Mouse (Mus musculus): ENCODE measurements at regions not wholly inside any gene's neighbourhood (a gene's known extent, or its start where the extent isn't known, plus 50 kb on each side); places are given as distances from the start of the nearest gene placed in this dataset.
A peak's percentile ranks its signal among the peaks of the same experiment; 100 is the strongest.

DNA sequence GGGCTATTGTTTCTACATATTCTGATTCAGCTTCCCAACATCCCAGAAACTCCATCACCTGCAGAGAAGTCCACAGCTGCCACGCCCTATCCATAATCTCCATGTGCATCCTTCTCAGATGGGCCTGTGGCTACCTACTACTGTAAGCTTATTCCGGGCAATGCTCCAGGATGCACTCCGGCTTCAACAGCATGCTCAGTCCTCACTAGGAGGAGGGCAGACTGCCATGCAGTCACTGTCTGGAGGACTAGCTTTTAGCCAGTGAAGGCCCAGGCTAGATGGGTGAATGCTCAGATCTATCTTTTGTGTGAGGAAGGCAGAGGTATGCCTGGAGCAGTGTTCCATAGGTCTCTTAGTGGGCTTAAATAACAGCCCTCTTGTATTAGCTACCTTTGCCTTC is 124.7 kb downstream of the Gm19935 start:
- no peak for DNase-seq (ENCODE audit: low spot score)
- TF ChIP-seq CTCF (IDR thresholded peaks at IDR 0.05; ENCODE audit: low read depth): no peak
- ATAC-seq (replicated peaks; ENCODE audit: low FRiP score, low read depth): no peak
- no peaks in the 10 kb centered on the region for H3K27me3 ChIP-seq (ENCODE audit: insufficient read depth, low read length)
- no peaks in the 10 kb centered on the region for H3K9me3 ChIP-seq (replicated peaks; ENCODE audit: low read length)
- no peaks in the 10 kb centered on the region for H3K4me1 ChIP-seq (replicated peaks; ENCODE audit: insufficient read depth, low read length)
- no peaks in the 10 kb centered on the region for H3K36me3 ChIP-seq (ENCODE audit: insufficient read depth, low read length)
- no peak overlapping the region for H3K9ac ChIP-seq (ENCODE audit: low read depth, low read length)
- no peak overlapping the region for H3K4me2 ChIP-seq (ENCODE audit: low read length)
- H3K4me3 ChIP-seq (replicated peaks; ENCODE audit: low read depth, low read length): no peak overlapping the region
- 85% methylated on average over 3 of the region's 3 CpGs for WGBS
- H3K27ac ChIP-seq: no peak overlapping the region

DNA sequence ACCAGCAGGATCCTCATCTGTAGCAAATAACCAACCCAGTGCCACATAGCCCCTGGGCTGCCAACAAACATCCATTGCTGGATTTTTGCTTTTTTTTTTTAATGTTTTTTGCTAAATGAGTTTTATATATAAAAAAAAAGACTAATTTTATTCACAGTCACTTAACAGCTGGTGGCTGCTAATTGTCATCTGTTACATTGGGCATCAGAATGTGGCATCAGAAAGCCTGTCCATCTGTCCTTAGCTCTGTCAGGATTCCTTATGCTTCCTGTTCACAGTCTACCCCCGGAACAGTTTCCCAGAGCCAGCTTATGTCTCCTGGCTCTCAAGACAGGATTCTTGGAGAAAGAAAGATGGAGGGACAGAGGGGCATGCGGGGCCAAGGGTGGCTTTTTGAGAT is 132.1 kb downstream of the Gm19935 start:
- H3K9me3 ChIP-seq (replicated peaks; ENCODE audit: low read length): no peaks in the 10 kb centered on the region
- no peak overlapping the region for H3K27ac ChIP-seq
- WGBS: 98% methylated on average over 2 of the region's 2 CpGs

GRCm38 (mm10) chr8:90670471-90671057 is 146.6 kb downstream of the Gm19935 start:
- no peak for TF ChIP-seq CTCF (IDR thresholded peaks at IDR 0.05; ENCODE audit: low read depth)
- 0 out of 2 replicates have a peak overlapping the region, but pooled peaks have one; percentile 4 for H3K9ac ChIP-seq (ENCODE audit: low read depth, low read length)
- DNase-seq (ENCODE audit: low spot score) (peak; percentile 35), ATAC-seq (replicated peaks; ENCODE audit: low FRiP score, low read depth) (no peak)
- H3K4me1 ChIP-seq (replicated peaks; ENCODE audit: insufficient read depth, low read length): 0 out of 2 replicates have a peak, but pooled peaks cover 3% of the 10 kb centered on the region
- peak overlapping the region; percentile 24; the same call in 1 of the 2 replicates for H3K4me3 ChIP-seq (replicated peaks; ENCODE audit: low read depth, low read length)
- H3K9me3 ChIP-seq (replicated peaks; ENCODE audit: low read length): no peaks in the 10 kb centered on the region
- no peaks in the 10 kb centered on the region for H3K27me3 ChIP-seq (ENCODE audit: insufficient read depth, low read length)
- no peaks in the 10 kb centered on the region for H3K36me3 ChIP-seq (ENCODE audit: insufficient read depth, low read length)
- under 1% methylated on average over 14 of the region's 14 CpGs for WGBS
- no peak overlapping the region for H3K27ac ChIP-seq
- peak overlapping the region; percentile 58 for H3K4me2 ChIP-seq (ENCODE audit: low read length)

More for the DNA sequence above, 132.1 kb downstream of the Gm19935 start:
- Histone ChIP-seq H3K4me3 (replicated peaks; ENCODE audit: low read depth, low read length) (no peak overlapping the region), H3K36me3 (ENCODE audit: insufficient read depth, low read length) (no peaks in the 10 kb centered on the region), H3K27me3 (ENCODE audit: insufficient read depth, low read length) (no peaks in the 10 kb centered on the region), H3K9ac (ENCODE audit: low read depth, low read length) (no peak overlapping the region), H3K4me1 (replicated peaks; ENCODE audit: insufficient read depth, low read length) (no peaks in the 10 kb centered on the region), H3K4me2 (ENCODE audit: low read length) (no peak overlapping the region)
- TF ChIP-seq CTCF (IDR thresholded peaks at IDR 0.05; ENCODE audit: low read depth): no peak
- ATAC-seq (replicated peaks; ENCODE audit: low FRiP score, low read depth) (no peak), DNase-seq (ENCODE audit: low spot score) (no peak)

- no peak for TF ChIP-seq CTCF (IDR thresholded peaks at IDR 0.05; ENCODE audit: low read depth)
- ATAC-seq (replicated peaks; ENCODE audit: low FRiP score, low read depth) (no peak), DNase-seq (ENCODE audit: low spot score) (no peak)
- H3K27me3 ChIP-seq (ENCODE audit: insufficient read depth, low read length): no peaks in the 10 kb centered on the region
- H3K9ac ChIP-seq (ENCODE audit: low read depth, low read length): no peak overlapping the region
- H3K9me3 ChIP-seq (replicated peaks; ENCODE audit: low read length): no peaks in the 10 kb centered on the region
- 0 out of 2 replicates have a peak, but pooled peaks cover 3% of the 10 kb centered on the region for H3K4me1 ChIP-seq (replicated peaks; ENCODE audit: insufficient read depth, low read length)
- H3K36me3 ChIP-seq (ENCODE audit: insufficient read depth, low read length): no peaks in the 10 kb centered on the region
- H3K4me3 ChIP-seq (replicated peaks; ENCODE audit: low read depth, low read length): no peak overlapping the region
- WGBS: 47% methylated on average over 9 of the region's 9 CpGs
- H3K4me2 ChIP-seq (ENCODE audit: low read length): no peak overlapping the region
- no peak overlapping the region for H3K27ac ChIP-seq
Measured at GRCm38 (mm10) chr8:90669396-90669795, 147.8 kb downstream of the Gm19935 start.

- H3K9me3 ChIP-seq (replicated peaks; ENCODE audit: low read length): peaks cover 4% of the 10 kb centered on the region; the same call in 1 of the 2 replicates
- TF ChIP-seq CTCF (IDR thresholded peaks at IDR 0.05; ENCODE audit: low read depth): no peak
- H3K9ac ChIP-seq (ENCODE audit: low read depth, low read length): no peak overlapping the region
- H3K27ac ChIP-seq: no peak overlapping the region
- WGBS: 22% methylated on average over 3 of the region's 3 CpGs
- ATAC-seq (replicated peaks; ENCODE audit: low FRiP score, low read depth) (no peak), DNase-seq (ENCODE audit: low spot score) (no peak)
- H3K27me3 ChIP-seq (ENCODE audit: insufficient read depth, low read length): no peaks in the 10 kb centered on the region
- H3K4me1 ChIP-seq (replicated peaks; ENCODE audit: insufficient read depth, low read length): no peaks in the 10 kb centered on the region
- no peak overlapping the region for H3K4me3 ChIP-seq (replicated peaks; ENCODE audit: low read depth, low read length)
- H3K36me3 ChIP-seq (ENCODE audit: insufficient read depth, low read length): no peaks in the 10 kb centered on the region
- no peak overlapping the region for H3K4me2 ChIP-seq (ENCODE audit: low read length)
Measured at GRCm38 (mm10) chr8:90659066-90659465, 158.1 kb downstream of the Gm19935 start.

DNA sequence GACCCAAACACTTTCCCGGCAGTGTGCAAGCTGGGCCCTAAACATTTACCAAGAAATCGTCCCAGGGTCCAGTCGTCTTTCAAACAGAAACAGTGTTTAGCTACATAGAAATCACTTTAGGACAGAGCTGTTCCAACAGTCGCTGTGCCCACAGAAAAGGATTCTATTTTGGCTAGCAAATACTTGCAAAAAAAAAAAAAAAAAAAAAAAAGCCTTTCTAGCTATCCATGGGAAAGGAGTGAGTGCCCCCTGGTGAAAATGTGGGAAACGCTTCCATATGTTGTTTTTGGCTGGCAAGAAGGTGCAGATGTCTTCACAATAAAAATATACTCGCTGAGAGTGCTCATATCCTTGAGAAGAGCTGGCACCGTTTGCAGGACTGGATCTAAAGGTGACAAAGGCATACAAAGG is 159.5 kb downstream of the Gm19935 start:
- TF ChIP-seq CTCF (IDR thresholded peaks at IDR 0.05; ENCODE audit: low read depth): peak; percentile 78
- no peaks in the 10 kb centered on the region for H3K27me3 ChIP-seq (ENCODE audit: insufficient read depth, low read length)
- no peak overlapping the region for H3K4me2 ChIP-seq (ENCODE audit: low read length)
- ATAC-seq (replicated peaks; ENCODE audit: low FRiP score, low read depth) (no peak), DNase-seq (ENCODE audit: low spot score) (peak; percentile 79)
- 33% methylated on average over 7 of the region's 7 CpGs for WGBS
- no peak overlapping the region for H3K27ac ChIP-seq
- no peak overlapping the region for H3K9ac ChIP-seq (ENCODE audit: low read depth, low read length)
- no peaks in the 10 kb centered on the region for H3K36me3 ChIP-seq (ENCODE audit: insufficient read depth, low read length)
- peaks cover 4% of the 10 kb centered on the region; the same call in 1 of the 2 replicates for H3K9me3 ChIP-seq (replicated peaks; ENCODE audit: low read length)
- H3K4me3 ChIP-seq (replicated peaks; ENCODE audit: low read depth, low read length): no peak overlapping the region
- no peaks in the 10 kb centered on the region for H3K4me1 ChIP-seq (replicated peaks; ENCODE audit: insufficient read depth, low read length)

GRCm38 (mm10) chr8:90657116-90657515 is 160.1 kb downstream of the Gm19935 start:
- ATAC-seq (replicated peaks; ENCODE audit: low FRiP score, low read depth): no peak
- peaks cover 3% of the 10 kb centered on the region; the same call in 1 of the 2 replicates for H3K9me3 ChIP-seq (replicated peaks; ENCODE audit: low read length)
- H3K27me3 ChIP-seq (ENCODE audit: insufficient read depth, low read length): no peaks in the 10 kb centered on the region
- no peak for DNase-seq (ENCODE audit: low spot score)
- TF ChIP-seq CTCF (IDR thresholded peaks at IDR 0.05; ENCODE audit: low read depth): no peak
- H3K27ac ChIP-seq: no peak overlapping the region
- H3K36me3 ChIP-seq (ENCODE audit: insufficient read depth, low read length): no peaks in the 10 kb centered on the region
- no peak overlapping the region for H3K9ac ChIP-seq (ENCODE audit: low read depth, low read length)
- 75% methylated on average over 5 of the region's 5 CpGs for WGBS
- no peak overlapping the region for H3K4me3 ChIP-seq (replicated peaks; ENCODE audit: low read depth, low read length)
- H3K4me2 ChIP-seq (ENCODE audit: low read length): no peak overlapping the region
- H3K4me1 ChIP-seq (replicated peaks; ENCODE audit: insufficient read depth, low read length): no peaks in the 10 kb centered on the region
